Mouse (Mus musculus) lung, postnatal 0 days (tissue): ENCODE measurements around the gene Btrc. TPM values are rescaled to one million over a fixed set of nuclear protein-coding genes. Genes with fewer than 3 reads are reported as not detected.

ENCODE experiments used
- ATAC-seq: fragments of 200-750 bp; cut with Nextera tagmentation; 2 replicates; pipeline ENCODE4 v1.8.0; 2017; ENCODE audit warnings: moderate library complexity
- DNase-seq: peaks from one replicate; pipeline ENCODE4 v3.0.0-alpha.2; 2016; ENCODE audit warnings: low spot score
- H3K27ac ChIP-seq: fragments of 300-500 bp; sonication (generic); 2 replicates; pipeline ENCODE4 v1.5.1; 2014; ENCODE audit warnings: antibody characterized with exemption, mild to moderate bottlenecking, low read length, mixed read lengths
- H3K27me3 ChIP-seq: fragments of 300-500 bp; sonication (generic); replicated peaks from 2 replicates; pipeline ENCODE4 v1.6.1; 2014; ENCODE audit warnings: low read length, mixed read lengths; ENCODE audit not compliant: insufficient read depth
- H3K36me3 ChIP-seq: fragments of 300-500 bp; sonication (generic); 2 replicates; pipeline ENCODE4 v1.6.1; 2014; ENCODE audit warnings: low read length, mixed read lengths; ENCODE audit not compliant: insufficient read depth
- H3K4me1 ChIP-seq: fragments of 300-500 bp; sonication (generic); 2 replicates; pipeline ENCODE4 v1.6.1; 2014; ENCODE audit warnings: antibody characterized with exemption, low read depth, low read length, mixed read lengths; ENCODE audit not compliant: insufficient read depth
- H3K4me2 ChIP-seq: fragments of 300-500 bp; sonication (generic); replicated peaks from 2 replicates; pipeline ENCODE4 v1.6.1; 2014; ENCODE audit warnings: low read depth, mild to moderate bottlenecking, low read length, moderate library complexity, mixed read lengths
- H3K4me3 ChIP-seq: fragments of 300-500 bp; sonication (generic); 2 replicates; pipeline ENCODE4 v1.5.1; 2014; ENCODE audit warnings: low read depth, low read length
- H3K9ac ChIP-seq: fragments of 300-500 bp; sonication (generic); replicated peaks from 2 replicates; pipeline ENCODE4 v1.6.1; 2014; ENCODE audit warnings: low read depth, mild to moderate bottlenecking
- H3K9me3 ChIP-seq: fragments of 300-500 bp; sonication (generic); 2 replicates; pipeline ENCODE4 v1.6.1; 2016; ENCODE audit warnings: low read length, mixed read lengths
- CTCF ChIP-seq: IDR thresholded peaks from 2 replicates; pipeline ENCODE4 v1.5.1; 2016; ENCODE audit warnings: antibody characterized with exemption, mild to moderate bottlenecking
- EP300 ChIP-seq: IDR thresholded peaks from 2 replicates; pipeline ENCODE4 v1.6.1; 2016; ENCODE audit warnings: antibody characterized with exemption, mild to moderate bottlenecking, control low read depth
- WGBS: fragments of 180-500 bp; shearing (Covaris S2); extraction: QIAGEN DNeasy Blood & Tissue Kit; methylation state at CpG from one replicate; pipeline ENCODE4 v1.1.7; 2014; 5-methylcytosine and 5-hydroxymethylcytosine counted together
- polyA plus RNA-seq: library from polyadenylated mRNA; unstranded; fragments of >200 nt; fragmentation: Nextera tagmentation; extraction: Ambion mirVana; gene quantifications from 2 replicates; pipeline ENCODE4 v1.2.1, GENCODE M21; 2015

The Btrc gene
- polyA plus RNA-seq, 1 experiment from 2014 or later: 20.7 TPM

GRCm38 (mm10) chr19:45565925-45566715 lies 202.6 kb downstream of the Btrc start:
- Histone ChIP-seq H3K27ac (no peak overlapping the region), H3K4me1 (no peaks in the 10 kb centered on the region; the same call in 1 of the 2 replicates), H3K27me3 (no peaks in the 10 kb centered on the region), H3K9ac (no peak overlapping the region), H3K9me3 (no peaks in the 10 kb centered on the region), H3K4me3 (no peak overlapping the region), H3K4me2 (no peak overlapping the region), H3K36me3 (no peaks in the 10 kb centered on the region; the same call in 1 of the 2 replicates)
- TF ChIP-seq EP300 (no peak), CTCF (no peak)
- no peak for ATAC-seq
- WGBS: 51% methylated on average over 15 of the region's 15 CpGs
- DNase-seq: no peak

DNA sequence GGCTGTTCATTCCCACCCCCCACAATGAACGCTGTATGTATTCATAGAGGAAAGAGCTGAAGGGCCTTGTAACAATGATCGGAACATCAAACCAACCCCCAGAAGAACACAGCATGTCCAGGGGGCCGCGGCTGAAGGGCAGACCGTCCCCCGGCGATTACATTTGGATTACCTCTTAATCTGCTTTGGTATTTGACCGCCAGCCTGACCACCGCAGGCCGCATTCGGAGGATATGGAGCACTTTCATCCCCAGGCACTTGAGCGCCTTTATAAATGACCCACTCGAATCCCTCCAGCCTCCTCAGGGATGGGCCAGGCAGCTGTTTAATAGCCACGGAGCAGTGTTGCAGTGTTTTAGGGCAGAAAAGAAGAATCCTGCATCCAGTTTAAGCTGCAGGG lies 203.8 kb downstream of the Btrc start:
- Histone ChIP-seq H3K9me3 (no peaks in the 10 kb centered on the region), H3K4me3 (no peak overlapping the region), H3K27ac (no peak overlapping the region), H3K4me2 (no peak overlapping the region), H3K9ac (no peak overlapping the region), H3K27me3 (no peaks in the 10 kb centered on the region), H3K4me1 (no peaks in the 10 kb centered on the region), H3K36me3 (no peaks in the 10 kb centered on the region; the same call in 1 of the 2 replicates)
- ATAC-seq: no peak
- 53% methylated on average over 14 of the region's 14 CpGs for WGBS
- DNase-seq: no peak
- no peak for TF ChIP-seq EP300

DNA sequence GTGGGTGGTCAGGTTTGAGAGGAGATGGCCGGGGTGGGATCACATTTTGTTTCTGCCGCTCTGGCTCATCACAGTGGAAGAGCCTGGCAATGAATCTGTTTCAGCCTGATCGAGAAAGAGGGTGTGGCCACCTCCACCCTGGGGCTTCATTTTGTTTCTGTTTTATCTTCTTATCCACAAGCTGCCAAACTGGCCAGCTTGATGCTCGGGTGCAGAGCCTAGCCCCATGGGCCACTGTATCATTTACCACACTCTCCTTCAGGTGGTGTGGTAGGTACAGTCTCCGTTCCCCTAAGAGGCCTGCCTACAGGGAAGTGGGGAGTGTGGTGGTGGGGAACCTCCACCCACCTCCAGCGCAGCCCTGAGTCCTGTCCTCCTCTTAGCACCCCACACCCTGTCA lies 209.5 kb downstream of the Btrc start:
- H3K27me3 ChIP-seq: no peaks in the 10 kb centered on the region
- H3K4me3 ChIP-seq: no peak overlapping the region
- no peak overlapping the region for H3K27ac ChIP-seq
- DNase-seq (no peak), ATAC-seq (no peak)
- no peaks in the 10 kb centered on the region for H3K9me3 ChIP-seq
- peaks cover 19% of the 10 kb centered on the region for H3K4me1 ChIP-seq
- H3K9ac ChIP-seq: no peak overlapping the region
- TF ChIP-seq EP300: no peak
- no peak for TF ChIP-seq CTCF
- no peak overlapping the region for H3K4me2 ChIP-seq
- H3K36me3 ChIP-seq: 0 out of 2 replicates have a peak, but pooled peaks cover 5% of the 10 kb centered on the region
- 85% methylated on average over 6 of the region's 6 CpGs for WGBS

DNA sequence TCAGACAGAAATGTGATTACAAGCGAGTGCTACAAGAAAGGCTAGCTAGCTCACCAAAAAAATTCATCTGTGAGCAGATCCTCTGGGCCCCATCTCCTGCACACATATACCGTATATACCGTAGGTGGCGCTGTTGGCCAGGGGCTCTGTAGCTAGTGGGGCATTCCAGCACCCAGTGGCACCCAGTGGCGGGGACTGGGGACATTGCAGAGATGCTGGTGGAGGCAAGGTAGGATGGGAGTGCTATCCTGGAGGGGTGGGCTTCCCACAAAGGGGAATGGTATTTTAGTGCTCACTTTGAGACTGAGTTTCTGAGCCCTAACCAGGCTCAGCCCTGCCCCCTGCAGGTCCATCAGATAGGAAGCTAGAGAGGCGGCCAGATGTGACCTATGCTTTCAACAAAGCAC lies 210.3 kb downstream of the Btrc start:
- Histone ChIP-seq H3K9ac (no peak overlapping the region), H3K4me3 (no peak overlapping the region), H3K27ac (no peak overlapping the region), H3K27me3 (no peaks in the 10 kb centered on the region), H3K36me3 (peaks cover 13% of the 10 kb centered on the region; the same call in 1 of the 2 replicates), H3K9me3 (no peaks in the 10 kb centered on the region), H3K4me1 (peaks cover 19% of the 10 kb centered on the region), H3K4me2 (no peak overlapping the region)
- peak; percentile 71 for ATAC-seq
- TF ChIP-seq CTCF (peak; percentile 94), EP300 (no peak)
- peak; percentile 81 for DNase-seq
- WGBS: 12% methylated on average over 6 of the region's 6 CpGs

- DNase-seq (no peak), ATAC-seq (peak; percentile 7; the same call in 1 of the 2 replicates)
- Histone ChIP-seq H3K9ac (no peak overlapping the region), H3K27ac (no peak overlapping the region), H3K4me3 (no peak overlapping the region), H3K4me1 (peaks cover 19% of the 10 kb centered on the region), H3K36me3 (peaks cover 17% of the 10 kb centered on the region; the same call in 1 of the 2 replicates), H3K9me3 (no peaks in the 10 kb centered on the region), H3K27me3 (no peaks in the 10 kb centered on the region), H3K4me2 (no peak overlapping the region; the same call in 1 of the 2 replicates)
- TF ChIP-seq EP300: no peak
- TF ChIP-seq CTCF: no peak
- 39% methylated on average over 7 of the region's 7 CpGs for WGBS
Observed at GRCm38 (mm10) chr19:45574339-45574898, 210.9 kb downstream of the Btrc start.

DNA sequence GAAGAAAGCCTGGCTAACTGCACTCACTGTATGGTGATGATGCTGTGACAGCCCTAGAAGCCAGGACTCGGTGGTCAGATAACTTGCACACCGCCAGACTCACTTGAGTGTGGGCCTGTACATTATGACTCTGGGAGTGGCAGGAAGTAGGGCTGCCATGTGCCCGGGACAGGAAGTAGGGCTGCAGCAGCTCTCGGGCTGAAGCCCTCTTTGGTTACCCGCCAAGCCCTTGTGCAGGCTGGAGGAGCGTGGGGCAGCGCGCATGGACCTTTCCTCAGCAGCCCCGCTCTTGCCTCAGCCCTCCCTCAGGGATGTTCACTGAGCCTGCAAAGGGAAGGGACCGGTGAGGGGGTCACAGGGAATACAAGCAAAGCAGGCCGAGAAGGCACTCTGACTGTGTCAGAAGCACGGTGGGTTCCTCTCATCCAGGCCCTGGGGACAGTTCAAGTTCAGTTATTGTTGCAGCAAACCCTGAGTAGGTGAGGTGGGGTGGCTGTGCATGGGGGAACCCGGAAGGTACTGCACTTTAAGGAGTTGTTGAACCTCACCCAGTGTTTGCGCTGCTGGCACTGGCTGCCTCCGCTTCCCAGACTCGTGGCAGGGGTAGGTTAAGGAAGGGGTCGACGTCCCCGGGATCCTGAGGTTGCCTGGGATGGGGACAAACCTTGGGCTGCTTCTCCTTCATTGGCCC lies 211.6 kb downstream of the Btrc start:
- H3K4me2 ChIP-seq: no peak overlapping the region; the same call in 1 of the 2 replicates
- ATAC-seq: peak; percentile 72
- H3K36me3 ChIP-seq: peaks cover 17% of the 10 kb centered on the region; the same call in 1 of the 2 replicates
- no peak for TF ChIP-seq EP300
- TF ChIP-seq CTCF: no peak
- 13% methylated on average over 19 of the region's 19 CpGs for WGBS
- H3K4me3 ChIP-seq: no peak overlapping the region
- DNase-seq: peak; percentile 64
- H3K9me3 ChIP-seq: no peaks in the 10 kb centered on the region
- H3K27me3 ChIP-seq: no peaks in the 10 kb centered on the region
- no peak overlapping the region for H3K9ac ChIP-seq
- no peak overlapping the region for H3K27ac ChIP-seq
- peaks cover 19% of the 10 kb centered on the region for H3K4me1 ChIP-seq
